Mouse (Mus musculus): ENCODE results near the gene Gm10053. TPM values are rescaled to one million over a fixed set of nuclear protein-coding genes. Genes with fewer than 3 reads are reported as not detected.
"Not testable (repeated sequence)": the region's sequence is repeated elsewhere in the genome, so short reads cannot be mapped to it uniquely, and the experiment has no call there.

The Gm10053 gene
- total RNA-seq (2014; rRNA removed): 35.6 and 54.8 TPM in 2 replicates
- 302 and 326 TPM in 2 replicates for polyA plus RNA-seq (2015; fragmentation: Nextera tagmentation; extraction: Ambion mirVana)

- H3K4me3 ChIP-seq (ENCODE audit: low read depth, low read length); H3K9me3 ChIP-seq (ENCODE audit: low read length); H3K36me3 ChIP-seq (ENCODE audit: insufficient read depth, low read length); H3K4me1 ChIP-seq (ENCODE audit: insufficient read depth, low read length); H3K4me2 ChIP-seq (ENCODE audit: low read depth, low read length, poor library complexity, severe bottlenecking); H3K9ac ChIP-seq (replicated peaks; ENCODE audit: low read length, poor library complexity, severe bottlenecking); H3K27ac ChIP-seq (ENCODE audit: low read depth, low read length); H3K27me3 ChIP-seq (ENCODE audit: insufficient read depth, low read length); DNase-seq (ENCODE audit: low spot score); ATAC-seq (ENCODE audit: low FRiP score): not testable (repeated sequence)
- WGBS: 81% methylated on average over 23 of the region's 26 CpGs
These were observed at the start of gene Gm10053 for GRCm38 (mm10) chr19:24875129-24875870. TSS of gene Gm10053 (plus strand) at chr19:24875686.

GRCm38 (mm10) chr19:24842080-24842479 is 33.4 kb upstream of the Gm10053 start:
- no peak overlapping the region for H3K27ac ChIP-seq (ENCODE audit: low read depth, low read length)
- no peak overlapping the region for H3K4me2 ChIP-seq (ENCODE audit: low read depth, low read length, poor library complexity, severe bottlenecking)
- DNase-seq (ENCODE audit: low spot score) (no peak), ATAC-seq (ENCODE audit: low FRiP score) (no peak)
- no peaks in the 10 kb centered on the region for H3K27me3 ChIP-seq (ENCODE audit: insufficient read depth, low read length)
- WGBS: 84% methylated on average over 3 of the region's 3 CpGs
- H3K4me3 ChIP-seq (ENCODE audit: low read depth, low read length): no peak overlapping the region
- no peaks in the 10 kb centered on the region for H3K36me3 ChIP-seq (ENCODE audit: insufficient read depth, low read length)
- H3K4me1 ChIP-seq (ENCODE audit: insufficient read depth, low read length): no peaks in the 10 kb centered on the region
- no peaks in the 10 kb centered on the region for H3K9me3 ChIP-seq (ENCODE audit: low read length)
- H3K9ac ChIP-seq (replicated peaks; ENCODE audit: low read length, poor library complexity, severe bottlenecking): no peak overlapping the region
- TF ChIP-seq CTCF (IDR thresholded peaks at IDR 0.05): no peak

GRCm38 (mm10) chr19:24845007-24845546 is 30.4 kb upstream of the Gm10053 start:
- no peaks in the 10 kb centered on the region for H3K27me3 ChIP-seq (ENCODE audit: insufficient read depth, low read length)
- WGBS: 47% methylated on average over 7 of the region's 7 CpGs
- no peaks in the 10 kb centered on the region for H3K4me1 ChIP-seq (ENCODE audit: insufficient read depth, low read length)
- DNase-seq (ENCODE audit: low spot score): peak; percentile 71
- ATAC-seq (ENCODE audit: low FRiP score): peak; percentile 49; the same call in 1 of the 2 replicates
- no peak overlapping the region for H3K27ac ChIP-seq (ENCODE audit: low read depth, low read length)
- no peak overlapping the region for H3K9ac ChIP-seq (replicated peaks; ENCODE audit: low read length, poor library complexity, severe bottlenecking)
- no peaks in the 10 kb centered on the region for H3K9me3 ChIP-seq (ENCODE audit: low read length)
- H3K4me3 ChIP-seq (ENCODE audit: low read depth, low read length): no peak overlapping the region
- no peak for TF ChIP-seq CTCF (IDR thresholded peaks at IDR 0.05)
- no peak overlapping the region for H3K4me2 ChIP-seq (ENCODE audit: low read depth, low read length, poor library complexity, severe bottlenecking)
- no peaks in the 10 kb centered on the region for H3K36me3 ChIP-seq (ENCODE audit: insufficient read depth, low read length)

- Histone ChIP-seq H3K27me3 (ENCODE audit: insufficient read depth, low read length) (no peaks in the 10 kb centered on the region), H3K36me3 (ENCODE audit: insufficient read depth, low read length) (no peaks in the 10 kb centered on the region), H3K9me3 (ENCODE audit: low read length) (no peaks in the 10 kb centered on the region), H3K4me1 (ENCODE audit: insufficient read depth, low read length) (no peaks in the 10 kb centered on the region), H3K27ac (ENCODE audit: low read depth, low read length) (no peak overlapping the region), H3K4me3 (ENCODE audit: low read depth, low read length) (no peak overlapping the region), H3K4me2 (ENCODE audit: low read depth, low read length, poor library complexity, severe bottlenecking) (no peak overlapping the region), H3K9ac (replicated peaks; ENCODE audit: low read length, poor library complexity, severe bottlenecking) (no peak overlapping the region)
- 53% methylated on average over 7 of the region's 7 CpGs for WGBS
- DNase-seq (ENCODE audit: low spot score): no peak
- TF ChIP-seq CTCF (IDR thresholded peaks at IDR 0.05): no peak
- ATAC-seq (ENCODE audit: low FRiP score): no peak
These were observed 27.1 kb upstream of the Gm10053 start for GRCm38 (mm10) chr19:24848345-24848744.

GRCm38 (mm10) chr19:24848844-24849243 is 26.6 kb upstream of the Gm10053 start:
- TF ChIP-seq CTCF (IDR thresholded peaks at IDR 0.05): no peak
- Histone ChIP-seq H3K27ac (ENCODE audit: low read depth, low read length) (no peak overlapping the region), H3K36me3 (ENCODE audit: insufficient read depth, low read length) (no peaks in the 10 kb centered on the region), H3K9me3 (ENCODE audit: low read length) (no peaks in the 10 kb centered on the region), H3K4me1 (ENCODE audit: insufficient read depth, low read length) (no peaks in the 10 kb centered on the region), H3K9ac (replicated peaks; ENCODE audit: low read length, poor library complexity, severe bottlenecking) (no peak overlapping the region), H3K27me3 (ENCODE audit: insufficient read depth, low read length) (no peaks in the 10 kb centered on the region), H3K4me3 (ENCODE audit: low read depth, low read length) (no peak overlapping the region), H3K4me2 (ENCODE audit: low read depth, low read length, poor library complexity, severe bottlenecking) (no peak overlapping the region)
- ATAC-seq (ENCODE audit: low FRiP score) (no peak), DNase-seq (ENCODE audit: low spot score) (no peak)
- 73% methylated on average over 2 of the region's 2 CpGs for WGBS

Measured in midbrain, postnatal 0 days (tissue).